Mouse (Mus musculus): ENCODE measurements at regions not wholly inside any gene's neighbourhood (a gene's known extent, or its start where the extent isn't known, plus 50 kb on each side); places are given as distances from the start of the nearest gene placed in this dataset.

- no peak for TF ChIP-seq GATA4 (IDR thresholded peaks at IDR 0.05; ENCODE audit: insufficient replicate concordance, low read length)
Measured at GRCm38 (mm10) chr1:73857497-73857896, 266.8 kb downstream of the Tns1 start.

- TF ChIP-seq GATA4 (IDR thresholded peaks at IDR 0.05; ENCODE audit: insufficient replicate concordance, low read length): no peak
Measured at GRCm38 (mm10) chr1:73856811-73857210, 267.4 kb downstream of the Tns1 start.

- no peak for TF ChIP-seq GATA4 (IDR thresholded peaks at IDR 0.05; ENCODE audit: insufficient replicate concordance, low read length)
Measured at GRCm38 (mm10) chr1:73855306-73855705, 268.9 kb downstream of the Tns1 start.

GRCm38 (mm10) chr1:73853851-73854250 lies 270.4 kb downstream of the Tns1 start:
- no peak for TF ChIP-seq GATA4 (IDR thresholded peaks at IDR 0.05; ENCODE audit: insufficient replicate concordance, low read length)

- no peak for TF ChIP-seq GATA4 (IDR thresholded peaks at IDR 0.05; ENCODE audit: insufficient replicate concordance, low read length)
Measured at GRCm38 (mm10) chr1:73850173-73851014, 273.9 kb downstream of the Tns1 start.

GRCm38 (mm10) chr1:73848370-73848769 lies 275.9 kb downstream of the Tns1 start:
- TF ChIP-seq GATA4 (IDR thresholded peaks at IDR 0.05; ENCODE audit: insufficient replicate concordance, low read length): no peak

- no peak for TF ChIP-seq GATA4 (IDR thresholded peaks at IDR 0.05; ENCODE audit: insufficient replicate concordance, low read length)
Measured at GRCm38 (mm10) chr1:73847126-73847525, 277.1 kb downstream of the Tns1 start.

GRCm38 (mm10) chr1:73845115-73845514 lies 279.1 kb downstream of the Tns1 start:
- no peak for TF ChIP-seq GATA4 (IDR thresholded peaks at IDR 0.05; ENCODE audit: insufficient replicate concordance, low read length)

GRCm38 (mm10) chr1:73844574-73844973 lies 279.7 kb downstream of the Tns1 start:
- no peak for TF ChIP-seq GATA4 (IDR thresholded peaks at IDR 0.05; ENCODE audit: insufficient replicate concordance, low read length)

GRCm38 (mm10) chr1:73839351-73839750 lies 284.9 kb downstream of the Tns1 start:
- TF ChIP-seq GATA4 (IDR thresholded peaks at IDR 0.05; ENCODE audit: insufficient replicate concordance, low read length): no peak

- TF ChIP-seq GATA4 (IDR thresholded peaks at IDR 0.05; ENCODE audit: insufficient replicate concordance, low read length): no peak
Measured at GRCm38 (mm10) chr1:73836680-73837079, 287.6 kb downstream of the Tns1 start.

GRCm38 (mm10) chr1:73834566-73834965 lies 289.7 kb downstream of the Tns1 start:
- TF ChIP-seq GATA4 (IDR thresholded peaks at IDR 0.05; ENCODE audit: insufficient replicate concordance, low read length): no peak

GRCm38 (mm10) chr1:73830486-73831132 lies 293.6 kb downstream of the Tns1 start:
- TF ChIP-seq GATA4 (IDR thresholded peaks at IDR 0.05; ENCODE audit: insufficient replicate concordance, low read length): no peak

GRCm38 (mm10) chr1:73828996-73829395 lies 295.3 kb downstream of the Tns1 start:
- TF ChIP-seq GATA4 (IDR thresholded peaks at IDR 0.05; ENCODE audit: insufficient replicate concordance, low read length): no peak

- TF ChIP-seq GATA4 (IDR thresholded peaks at IDR 0.05; ENCODE audit: insufficient replicate concordance, low read length): no peak
Measured at GRCm38 (mm10) chr1:73826243-73826930, 297.9 kb downstream of the Tns1 start.

Measured in liver, adult (tissue).